Mouse (Mus musculus): ENCODE measurements at regions not wholly inside any gene's neighbourhood (a gene's known extent, or its start where the extent isn't known, plus 50 kb on each side); places are given as distances from the start of the nearest gene placed in this dataset.

DNA sequence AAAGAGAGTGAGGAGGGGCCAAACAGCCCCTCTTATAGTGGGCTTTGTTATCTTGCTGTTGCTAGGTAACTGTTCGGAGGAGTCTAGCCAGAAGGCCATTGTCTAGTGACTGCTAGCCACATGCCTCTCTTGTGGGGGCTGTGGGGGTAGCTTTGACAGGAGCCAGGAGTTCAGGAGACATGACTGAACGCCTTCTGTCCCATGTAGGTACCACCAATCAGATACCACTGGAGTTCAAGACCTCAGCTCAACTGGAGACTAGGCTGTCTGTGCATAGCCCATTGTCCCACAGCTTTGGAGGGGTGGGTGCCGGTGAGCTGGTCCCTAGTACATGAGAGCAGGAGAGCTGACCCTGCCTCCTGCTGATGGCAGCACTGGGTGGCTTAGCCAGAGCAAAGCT, 82.4 kb upstream of the Unc93a2 start:
- DNase-seq (ENCODE audit: inconsistent ontology term), result no peak

- DNase-seq (ENCODE audit: inconsistent ontology term), result peak; percentile 39
These were observed 79.6 kb upstream of the Unc93a2 start for GRCm38 (mm10) chr17:7464901-7465300.

GRCm38 (mm10) chr17:7461164-7461563, 75.9 kb upstream of the Unc93a2 start:
- peak; percentile 65 for DNase-seq (ENCODE audit: inconsistent ontology term)

GRCm38 (mm10) chr17:7456939-7457338, 71.7 kb upstream of the Unc93a2 start:
- no peak for DNase-seq (ENCODE audit: inconsistent ontology term)

GRCm38 (mm10) chr17:7443822-7444221, 58.6 kb upstream of the Unc93a2 start:
- peak; percentile 42 for DNase-seq (ENCODE audit: inconsistent ontology term)

DNA sequence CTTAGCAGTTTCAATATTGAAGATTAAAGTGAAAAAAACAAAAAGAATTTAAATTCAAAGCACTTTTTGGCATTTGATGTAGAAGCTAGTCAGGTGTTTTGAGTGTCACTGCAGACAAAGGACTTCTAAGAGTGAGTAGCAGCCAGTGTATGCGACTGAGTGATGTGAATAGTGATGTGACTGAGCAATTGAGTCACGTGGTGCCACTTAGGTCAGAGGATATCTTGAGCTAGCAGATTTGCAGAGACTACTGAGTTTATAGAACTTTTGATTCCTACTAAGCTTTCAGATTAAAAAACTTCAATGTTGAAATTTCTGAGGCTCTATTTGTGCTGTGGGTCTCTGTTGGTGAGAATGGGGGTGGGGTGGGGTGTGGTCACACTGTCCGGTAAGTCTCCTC, 49.8 kb upstream of the Unc93a2 start:
- no peak for DNase-seq (ENCODE audit: inconsistent ontology term)
